In the genomic region with DNA sequence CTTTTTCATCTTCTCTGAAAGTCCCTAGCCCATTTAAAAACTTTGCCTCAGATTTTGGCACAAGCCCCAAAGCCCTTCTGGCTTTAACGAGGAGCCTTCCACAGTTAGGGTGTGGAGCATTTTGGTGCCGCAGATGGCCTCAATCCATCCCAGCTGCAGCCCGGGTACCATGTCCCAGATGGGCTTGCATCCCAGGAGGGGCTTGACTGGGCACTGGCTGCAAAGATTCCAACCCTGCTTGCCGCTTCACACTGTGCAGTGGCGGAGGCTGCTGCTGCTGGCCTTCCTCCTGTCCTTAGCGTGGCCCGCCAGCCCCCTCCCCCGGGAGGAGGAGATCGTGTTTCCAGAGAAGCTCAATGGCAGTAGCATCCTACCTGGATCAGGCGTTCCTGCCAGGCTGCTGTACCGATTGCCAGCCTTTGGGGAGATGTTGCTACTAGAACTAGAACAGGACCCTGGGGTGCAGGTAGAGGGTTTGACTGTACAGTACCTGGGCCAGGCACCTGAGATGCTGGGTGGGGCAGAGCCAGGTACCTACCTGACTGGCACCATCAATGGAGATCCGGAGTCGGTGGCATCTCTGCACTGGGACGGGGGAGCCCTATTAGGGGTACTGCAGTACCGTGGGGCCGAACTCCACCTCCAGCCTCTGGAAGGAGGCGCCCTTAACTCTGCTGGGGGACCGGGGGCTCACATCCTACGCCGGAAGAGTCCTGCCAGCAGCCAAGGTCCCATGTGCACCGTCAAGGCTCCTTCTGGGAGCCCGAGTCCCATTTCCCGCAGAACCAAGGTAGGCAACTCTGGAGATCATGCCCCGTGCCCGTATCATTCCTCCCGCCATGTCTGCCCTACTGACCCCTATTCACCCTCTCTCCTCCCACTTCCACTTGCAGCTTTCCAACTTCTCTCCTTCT, we compare ENCODE assay signal across 8 mouse cellular contexts. TPM values are rescaled to one million over a fixed set of nuclear protein-coding genes. Genes with fewer than 3 reads are reported as not detected.
DNase-seq lines count a peak whose midpoint lies in the region; ATAC-seq lines count a peak whose summit lies in the region.

A gene (minus strand): TSS at position 709 of the 914 bp plus-strand sequence.

- peaks cover 68% of the 10 kb centered on the region for H3K4me1 ChIP-seq in kidney, embryonic 15.5 days
- H3K4me1 ChIP-seq in forebrain, embryonic 11.5 days (replicated peaks; ENCODE audit: control insufficient read depth, insufficient read depth, low read length) = peaks cover 29% of the 10 kb centered on the region
- H3K4me1 ChIP-seq in limb, embryonic 12.5 days (replicated peaks) = peaks cover 55% of the 10 kb centered on the region
- peaks cover 49% of the 10 kb centered on the region for H3K4me1 ChIP-seq in neural tube, embryonic 12.5 days

- 9% methylated on average over 26 of the region's 26 CpGs for WGBS in kidney, embryonic 15.5 days
- 15% methylated on average over 26 of the region's 26 CpGs for WGBS in forebrain, embryonic 11.5 days
- 13% methylated on average over 26 of the region's 26 CpGs for WGBS in limb, embryonic 12.5 days
- WGBS in neural tube, embryonic 12.5 days = 10% methylated on average over 26 of the region's 26 CpGs

- peak within 1 kb of the TSS; percentile 91 for H3K27ac ChIP-seq in kidney, embryonic 15.5 days
- H3K27ac ChIP-seq in forebrain, embryonic 11.5 days (ENCODE audit: low read depth, low read length) = no peak within 1 kb of the TSS
- peak within 1 kb of the TSS; percentile 96 for H3K27ac ChIP-seq in limb, embryonic 12.5 days
- no peak within 1 kb of the TSS for H3K27ac ChIP-seq in neural tube, embryonic 12.5 days

- DNase-seq in kidney, adult 18-20 months = no peak
- peak; percentile 70 for DNase-seq in NIH3T3 (ENCODE audit: low read depth)
- DNase-seq in forebrain, embryonic 11.5 days (ENCODE audit: low spot score) = peak; percentile 65
- no peak for DNase-seq in heart, postnatal 25 days (ENCODE audit: low spot score)
- DNase-seq in T-cell, adult 2 months (ENCODE audit: low spot score) = no peak

- peak within 1 kb of the TSS; percentile 48 for H3K9ac ChIP-seq in kidney, embryonic 15.5 days
- peak within 1 kb of the TSS; percentile 30 for H3K9ac ChIP-seq in forebrain, embryonic 11.5 days (ENCODE audit: low read length)
- H3K9ac ChIP-seq in limb, embryonic 12.5 days (replicated peaks) = peak within 1 kb of the TSS; percentile 57
- H3K9ac ChIP-seq in neural tube, embryonic 12.5 days = peak within 1 kb of the TSS; percentile 9

- H3K9me3 ChIP-seq in kidney, embryonic 15.5 days (replicated peaks) = no peaks in the 10 kb centered on the region
- no peaks in the 10 kb centered on the region for H3K9me3 ChIP-seq in forebrain, embryonic 11.5 days (ENCODE audit: control insufficient read depth, low read length)
- no peaks in the 10 kb centered on the region for H3K9me3 ChIP-seq in limb, embryonic 12.5 days
- no peaks in the 10 kb centered on the region for H3K9me3 ChIP-seq in neural tube, embryonic 12.5 days

- peaks cover 24% of the 10 kb centered on the region for H3K36me3 ChIP-seq in kidney, embryonic 15.5 days
- H3K36me3 ChIP-seq in forebrain, embryonic 11.5 days (ENCODE audit: control insufficient read depth, insufficient read depth, low read length) = no peaks in the 10 kb centered on the region
- H3K36me3 ChIP-seq in limb, embryonic 12.5 days = peaks cover 20% of the 10 kb centered on the region; the same call in 1 of the 2 replicates
- no peaks in the 10 kb centered on the region for H3K36me3 ChIP-seq in neural tube, embryonic 12.5 days

- H3K27me3 ChIP-seq in kidney, embryonic 15.5 days = no peaks in the 10 kb centered on the region
- no peaks in the 10 kb centered on the region for H3K27me3 ChIP-seq in forebrain, embryonic 11.5 days (ENCODE audit: control insufficient read depth, insufficient read depth, low read length)
- H3K27me3 ChIP-seq in limb, embryonic 12.5 days = no peaks in the 10 kb centered on the region
- H3K27me3 ChIP-seq in neural tube, embryonic 12.5 days (replicated peaks) = no peaks in the 10 kb centered on the region

- intact Hi-C loops in heart, postnatal 25 days (cut with DNase I) = no loop called here

- H3K4me2 ChIP-seq in kidney, embryonic 15.5 days = peak within 1 kb of the TSS; percentile 73
- H3K4me2 ChIP-seq in forebrain, embryonic 11.5 days (ENCODE audit: low read depth, low read length, severe bottlenecking) = peak within 1 kb of the TSS; percentile 47
- H3K4me2 ChIP-seq in limb, embryonic 12.5 days = peak within 1 kb of the TSS; percentile 67
- peak within 1 kb of the TSS; percentile 58 for H3K4me2 ChIP-seq in neural tube, embryonic 12.5 days (replicated peaks)

- H3K4me3 ChIP-seq in kidney, embryonic 15.5 days (replicated peaks) = peak within 1 kb of the TSS; percentile 46
- H3K4me3 ChIP-seq in forebrain, embryonic 11.5 days (ENCODE audit: low read depth, low read length) = peak within 1 kb of the TSS; percentile 20
- H3K4me3 ChIP-seq in limb, embryonic 12.5 days (replicated peaks) = peak within 1 kb of the TSS; percentile 38
- H3K4me3 ChIP-seq in neural tube, embryonic 12.5 days = peak within 1 kb of the TSS; percentile 22

- 0 out of 2 replicates have a peak, but pooled peaks have one; percentile 2 for ATAC-seq in kidney, embryonic 15.5 days (replicated peaks; ENCODE audit: low FRiP score)
- no peak for ATAC-seq in forebrain, embryonic 11.5 days (replicated peaks; ENCODE audit: low FRiP score)
- ATAC-seq in limb, embryonic 12.5 days (ENCODE audit: insufficient number of reproducible peaks, insufficient read depth, low FRiP score, low TSS enrichment, low read depth) = no peak
- 0 out of 2 replicates have a peak, but pooled peaks have one; percentile 6 for ATAC-seq in neural tube, embryonic 12.5 days (ENCODE audit: low FRiP score, low read depth)

RNA-seq across cellular contexts. Expression of the gene that starts here (rescaled TPM):
- 276 and 283 TPM in 2 replicates for polyA plus RNA-seq in kidney, embryonic 15.5 days (2015; fragmentation: Nextera tagmentation; extraction: Ambion mirVana)
- 257 and 264 TPM in 2 replicates for polyA plus RNA-seq in forebrain, embryonic 11.5 days (2014; fragmentation: Nextera tagmentation; extraction: Ambion mirVana)
- 1,000 to 10,000 TPM; 1,437 to 1,441 TPM for total RNA-seq in heart, postnatal 25 days (2021)
- 251 and 257 TPM in 2 replicates for polyA plus RNA-seq in limb, embryonic 12.5 days (2016; fragmentation: Nextera tagmentation; extraction: Ambion mirVana)
- 233 and 247 TPM in 2 replicates for polyA plus RNA-seq in neural tube, embryonic 12.5 days (2016; fragmentation: Nextera tagmentation; extraction: Ambion mirVana)

Comparison
In these comparisons a context has a peak if more than half of its experiments do, and no peak if none do; other contexts are left out.
1. ATAC-seq: peak in kidney, embryonic 15.5 days (single experiment) and neural tube, embryonic 12.5 days (single experiment); none in forebrain, embryonic 11.5 days (single experiment) and limb, embryonic 12.5 days (single experiment).
2. H3K27ac ChIP-seq: peak in kidney, embryonic 15.5 days (single experiment) and limb, embryonic 12.5 days (single experiment); none in forebrain, embryonic 11.5 days (single experiment) and neural tube, embryonic 12.5 days (single experiment).
3. DNase-seq: peak in NIH3T3 (single experiment) and forebrain, embryonic 11.5 days (single experiment); none in kidney, adult 18-20 months (single experiment), heart, postnatal 25 days (single experiment) and T-cell, adult 2 months (single experiment).
4. Peak in every context shown above with its lines, with median percentiles within 50 percentile points of each other: H3K4me2 ChIP-seq, H3K4me3 ChIP-seq and H3K9ac ChIP-seq.